Mouse (Mus musculus) heart, postnatal 4 days (tissue): ENCODE data around the gene Ctbp2. TPM values are rescaled to one million over a fixed set of nuclear protein-coding genes. Genes with fewer than 3 reads are reported as not detected.

Source experiments
- DNase-seq: peaks from one replicate; pipeline ENCODE4 v3.0.0; 2021
- total RNA-seq, 2 experiments: library from RNA; stranded (reverse); gene quantifications; 2 replicates each; pipeline ENCODE4 v1.2.3; 2021

Ctbp2 gene
- total RNA-seq, 2 experiments from 2014 or later, result 56.0 to 65.3 TPM

GRCm38 (mm10) chr7:133005772-133006171 is 118.4 kb downstream of the Ctbp2 start:
- DNase-seq, result no peak

GRCm38 (mm10) chr7:133003421-133003820 is 120.7 kb downstream of the Ctbp2 start:
- DNase-seq, result peak; percentile 87

DNA sequence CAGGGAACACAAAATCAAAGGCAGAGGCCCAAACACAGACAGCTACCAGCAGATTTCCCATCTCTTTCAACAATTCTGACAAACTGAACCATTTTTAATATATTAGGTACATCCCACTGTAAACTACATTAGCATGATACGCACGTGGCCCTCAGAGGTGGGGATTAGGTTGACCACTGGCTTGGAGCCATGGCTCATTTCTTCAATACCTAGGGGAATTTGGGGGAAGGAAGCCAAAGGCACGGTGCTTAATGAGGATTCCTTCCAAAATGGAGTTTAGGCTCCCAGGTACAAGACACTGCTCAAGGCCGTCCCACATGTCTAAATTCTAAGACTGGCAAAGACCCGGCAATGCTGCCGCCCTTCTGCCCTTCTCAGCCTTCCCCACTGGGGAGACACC is 121.9 kb downstream of the Ctbp2 start:
- peak; percentile 3 for DNase-seq

GRCm38 (mm10) chr7:133001388-133001787 is 122.8 kb downstream of the Ctbp2 start:
- no peak for DNase-seq

DNA sequence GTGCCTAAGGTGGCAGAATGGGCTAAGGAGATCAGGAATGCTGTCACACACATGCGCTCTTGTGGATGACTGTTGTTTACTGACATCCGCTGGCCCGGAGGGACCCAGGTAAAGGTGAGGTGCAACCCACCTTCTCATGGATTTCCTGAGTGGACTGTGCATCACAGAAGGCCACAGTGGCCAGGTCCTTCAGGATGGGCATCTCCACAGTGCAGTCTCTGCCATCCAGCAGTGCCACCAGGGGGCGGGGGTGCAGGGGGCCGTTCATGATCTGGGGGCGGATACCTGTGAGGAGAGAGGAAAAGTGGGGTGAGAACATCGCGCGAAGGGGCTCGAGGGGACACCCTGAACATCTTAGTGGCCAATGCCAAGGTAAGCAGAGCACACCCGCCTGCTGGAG is 125.1 kb downstream of the Ctbp2 start:
- DNase-seq, result no peak

DNA sequence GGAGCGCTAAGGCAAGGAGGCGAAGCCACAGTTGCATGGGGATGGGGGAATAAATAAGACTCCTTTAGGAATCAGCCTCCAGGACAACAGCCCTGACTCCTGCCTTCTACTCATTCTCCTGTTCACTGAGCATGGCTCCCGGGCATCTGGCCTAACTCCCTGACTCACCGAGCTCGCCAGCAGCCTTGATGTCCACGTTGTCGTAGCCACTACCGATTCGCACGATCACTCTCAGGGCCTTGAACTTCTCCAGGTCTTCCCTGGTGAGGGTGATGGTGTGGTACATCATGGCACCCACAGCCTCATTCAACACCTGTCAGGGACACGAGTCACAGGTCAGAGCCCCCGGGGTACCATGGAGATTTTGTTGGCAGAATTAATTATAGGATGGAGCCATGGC is 125.5 kb downstream of the Ctbp2 start:
- peak; percentile 3 for DNase-seq

DNA sequence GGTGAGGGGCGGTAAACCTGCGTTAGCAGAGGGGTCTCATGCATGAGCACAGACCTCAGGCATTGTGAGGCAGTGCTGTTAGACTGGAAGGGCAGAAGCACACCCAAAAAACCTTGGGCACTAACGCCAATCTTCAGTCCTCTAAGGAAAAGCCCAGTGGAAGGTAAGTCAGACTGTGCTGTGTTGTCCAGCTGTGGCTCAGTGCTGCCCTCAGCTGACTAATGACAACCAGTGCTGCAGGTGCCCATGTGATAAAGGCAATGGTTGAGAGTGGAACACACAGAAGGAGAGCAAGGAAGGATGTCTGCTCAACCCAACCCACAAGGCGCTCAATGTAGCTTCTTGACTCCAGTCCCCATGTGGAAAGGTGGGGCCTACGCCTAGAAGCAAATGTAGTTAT is 127.8 kb downstream of the Ctbp2 start:
- peak; percentile 34 for DNase-seq

- no peak for DNase-seq
These were observed 129.4 kb downstream of the Ctbp2 start for GRCm38 (mm10) chr7:132994628-132995191.

GRCm38 (mm10) chr7:132994120-132994519 is 130.0 kb downstream of the Ctbp2 start:
- no peak for DNase-seq

DNA sequence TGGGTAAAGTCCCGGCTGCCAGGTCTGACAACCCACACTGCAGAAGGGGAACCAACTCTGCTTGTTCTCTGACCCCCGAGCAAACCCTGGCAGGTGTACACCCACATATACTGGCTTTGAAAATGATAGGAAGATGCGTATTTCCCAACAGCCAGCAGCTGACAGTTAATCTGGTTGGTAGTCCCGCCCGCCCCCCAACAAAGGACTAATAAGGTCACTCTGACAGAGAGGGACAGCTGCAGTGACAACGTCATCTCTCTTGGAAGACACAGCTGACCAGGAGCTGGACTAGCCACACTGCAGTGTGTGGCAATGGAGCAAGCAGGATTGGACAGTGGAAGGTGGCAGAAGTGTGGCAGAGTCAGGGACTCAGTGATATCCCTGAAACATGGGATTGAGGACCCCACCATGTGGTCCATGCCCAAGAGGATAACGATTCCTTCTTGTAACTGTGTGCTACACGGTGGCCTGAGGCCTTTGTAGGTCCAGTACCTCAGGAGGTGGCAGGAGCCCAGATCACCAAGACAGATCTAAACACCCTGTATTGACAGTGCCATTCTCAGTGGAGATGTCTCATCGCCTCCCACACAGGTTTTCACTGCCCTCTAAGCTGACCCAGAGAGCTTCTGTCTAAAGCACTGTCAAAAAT is 131.1 kb downstream of the Ctbp2 start:
- DNase-seq, result no peak

GRCm38 (mm10) chr7:132991240-132991900 is 132.8 kb downstream of the Ctbp2 start:
- no peak for DNase-seq

- DNase-seq, result no peak
These were observed 134.3 kb downstream of the Ctbp2 start for GRCm38 (mm10) chr7:132989839-132990238.

GRCm38 (mm10) chr7:132982639-132983038 is 141.5 kb downstream of the Ctbp2 start:
- DNase-seq, result no peak

- DNase-seq, result no peak
These were observed 146.2 kb downstream of the Ctbp2 start for GRCm38 (mm10) chr7:132977981-132978380.

- DNase-seq, result no peak
These were observed 148.1 kb downstream of the Ctbp2 start for GRCm38 (mm10) chr7:132976079-132976478.

DNA sequence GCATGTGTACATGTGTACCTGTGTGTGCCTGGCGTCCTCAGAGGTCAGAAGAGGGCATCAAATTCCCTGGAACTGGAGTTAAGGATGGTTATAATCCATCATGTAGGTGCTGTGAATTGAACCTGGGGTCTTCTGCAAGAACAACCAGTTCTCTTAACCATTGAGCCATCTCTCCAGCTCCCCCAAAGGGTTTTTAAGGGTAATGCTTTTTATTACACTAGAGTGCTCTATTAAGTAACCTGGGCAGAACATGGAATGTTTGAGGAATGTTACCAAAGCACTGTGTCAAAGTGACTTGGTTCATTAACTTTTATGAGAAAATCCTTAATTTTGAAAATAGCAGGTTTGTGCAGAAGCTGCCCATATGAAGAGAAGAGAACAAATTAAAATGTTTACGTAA is 152.1 kb downstream of the Ctbp2 start:
- DNase-seq, result no peak

- DNase-seq, result no peak
These were observed 158.4 kb downstream of the Ctbp2 start for GRCm38 (mm10) chr7:132965707-132966106.

DNA sequence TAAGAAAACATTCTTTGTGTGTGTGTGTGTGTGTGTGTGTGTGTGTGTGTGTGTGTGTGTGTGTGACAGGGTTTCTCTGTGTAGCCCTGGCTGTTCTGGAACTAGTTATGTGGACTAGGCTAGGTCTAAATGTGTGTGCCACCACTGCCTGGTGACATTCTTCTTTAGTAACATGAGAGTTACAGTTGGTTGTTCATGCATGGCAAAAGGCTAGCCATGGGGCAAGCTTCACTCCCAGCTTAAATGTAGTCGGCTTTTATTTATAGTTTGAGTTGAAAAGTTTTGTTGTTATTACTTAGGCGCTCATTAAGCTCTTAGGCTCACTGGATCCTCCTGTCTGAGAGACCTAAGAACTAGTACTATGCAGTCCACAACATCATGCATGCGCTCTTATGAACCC is 159.8 kb downstream of the Ctbp2 start:
- no peak for DNase-seq

DNA sequence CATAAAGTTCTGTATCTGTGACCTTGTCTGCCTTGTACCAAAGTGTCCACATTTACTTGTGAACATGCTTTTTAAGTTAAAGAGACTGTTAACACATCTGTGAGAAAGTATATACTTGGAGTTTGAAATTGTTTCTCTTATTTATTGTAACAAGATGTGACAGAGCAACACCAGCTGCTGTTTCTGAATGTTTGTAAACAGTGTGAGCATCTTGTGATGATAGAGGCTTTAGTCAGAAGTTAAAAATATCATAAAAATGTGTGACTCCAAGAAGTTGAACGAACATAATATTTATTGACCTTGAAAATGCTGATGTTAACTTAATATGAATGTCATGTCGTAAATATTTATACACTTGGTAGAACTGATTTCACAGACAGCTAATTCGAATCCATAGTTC is 173.5 kb downstream of the Ctbp2 start:
- no peak for DNase-seq

- DNase-seq, result no peak
These were observed 174.2 kb downstream of the Ctbp2 start for GRCm38 (mm10) chr7:132949968-132950367.

DNA sequence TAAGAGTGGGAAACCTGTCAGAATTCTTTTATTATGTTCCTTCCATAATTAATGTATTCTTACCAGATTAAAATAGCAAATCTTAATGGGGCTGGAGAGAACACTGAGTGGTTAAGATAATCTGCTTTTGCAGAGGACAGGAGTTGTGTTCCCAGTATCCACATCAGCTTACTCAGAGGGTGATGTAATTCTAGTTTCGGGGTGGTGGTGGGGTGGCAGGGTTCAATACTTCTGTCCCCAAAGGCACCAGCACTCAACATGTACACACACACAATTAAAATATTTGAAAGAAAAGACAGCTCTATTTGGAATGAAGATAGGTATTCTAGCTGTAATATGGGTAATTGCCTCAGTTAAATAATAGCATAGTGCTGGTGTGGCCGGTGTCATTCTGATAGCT is 183.6 kb downstream of the Ctbp2 start:
- no peak for DNase-seq

GRCm38 (mm10) chr7:132939118-132939517 is 185.0 kb downstream of the Ctbp2 start:
- no peak for DNase-seq
